Mouse (Mus musculus) embryo, embryonic 9.5 days (tissue): Measurements from ENCODE around the gene Epm2a.
"Not testable (repeated sequence)": the region's sequence is repeated elsewhere in the genome, so short reads cannot be mapped to it uniquely, and the experiment has no call there.

Source experiments
- DNase-seq: peaks from one replicate; pipeline ENCODE4 v3.0.0-alpha.2; 2017; ENCODE audit errors: extremely low spot score

The Epm2a gene

GRCm38 (mm10) chr10:11343205-11344141 lies at the start of gene Epm2a:
TSS of gene Epm2a (plus strand) at chr10:11343404.
- peak; percentile 85 for DNase-seq

GRCm38 (mm10) chr10:11298418-11298817 lies 44.8 kb upstream of the Epm2a start:
- DNase-seq = no peak

GRCm38 (mm10) chr10:11305365-11306053 lies 37.7 kb upstream of the Epm2a start:
- no peak for DNase-seq

DNA sequence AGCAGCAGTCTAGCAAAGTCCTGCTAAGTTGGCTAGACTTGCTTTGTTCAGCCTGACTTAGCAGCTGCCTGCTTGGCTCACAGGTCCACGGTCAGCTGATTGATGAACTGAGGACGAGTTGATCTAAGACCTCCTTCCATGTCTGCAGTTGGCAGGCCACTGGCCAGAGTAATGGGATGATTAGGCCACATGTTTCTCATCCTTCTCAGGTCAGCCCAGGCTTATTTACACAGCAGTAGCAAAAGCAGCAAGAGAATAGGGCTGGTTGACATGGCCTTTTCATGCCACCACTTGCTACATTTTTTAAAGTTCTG lies 37.2 kb upstream of the Epm2a start:
- DNase-seq = no peak

- no peak for DNase-seq
Measured at GRCm38 (mm10) chr10:11309866-11310265, 33.3 kb upstream of the Epm2a start.

- no peak for DNase-seq
Measured at GRCm38 (mm10) chr10:11310481-11310880, 32.7 kb upstream of the Epm2a start.

GRCm38 (mm10) chr10:11317856-11318454 lies 25.2 kb upstream of the Epm2a start:
- not testable (repeated sequence) for DNase-seq

DNA sequence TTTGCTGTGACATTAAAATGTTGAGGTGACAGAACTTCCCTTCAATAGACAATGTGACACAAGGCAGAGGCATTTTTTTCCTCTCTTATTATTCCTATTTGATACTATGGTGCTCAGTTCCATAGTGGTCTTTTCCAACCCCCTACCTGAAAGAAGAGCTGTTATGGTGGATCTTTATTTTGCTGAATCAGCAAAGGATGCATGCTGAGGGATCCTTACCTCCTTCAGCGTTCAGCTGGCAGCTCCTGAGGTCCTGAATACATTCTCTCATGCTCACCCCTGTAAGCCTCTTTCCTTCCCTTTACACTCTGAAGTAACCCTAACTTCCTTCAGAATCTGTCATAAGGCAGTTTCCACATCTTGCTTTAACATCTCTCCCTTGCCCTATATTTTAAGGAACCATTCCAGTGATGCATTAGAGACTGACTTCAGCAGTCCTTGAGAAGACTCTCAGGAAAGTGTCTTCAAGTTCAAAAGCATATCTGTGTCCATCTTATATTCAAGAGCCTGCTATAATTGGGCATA lies 23.7 kb upstream of the Epm2a start:
- DNase-seq = no peak

- DNase-seq = no peak
Measured at GRCm38 (mm10) chr10:11322316-11322715, 20.9 kb upstream of the Epm2a start.

DNA sequence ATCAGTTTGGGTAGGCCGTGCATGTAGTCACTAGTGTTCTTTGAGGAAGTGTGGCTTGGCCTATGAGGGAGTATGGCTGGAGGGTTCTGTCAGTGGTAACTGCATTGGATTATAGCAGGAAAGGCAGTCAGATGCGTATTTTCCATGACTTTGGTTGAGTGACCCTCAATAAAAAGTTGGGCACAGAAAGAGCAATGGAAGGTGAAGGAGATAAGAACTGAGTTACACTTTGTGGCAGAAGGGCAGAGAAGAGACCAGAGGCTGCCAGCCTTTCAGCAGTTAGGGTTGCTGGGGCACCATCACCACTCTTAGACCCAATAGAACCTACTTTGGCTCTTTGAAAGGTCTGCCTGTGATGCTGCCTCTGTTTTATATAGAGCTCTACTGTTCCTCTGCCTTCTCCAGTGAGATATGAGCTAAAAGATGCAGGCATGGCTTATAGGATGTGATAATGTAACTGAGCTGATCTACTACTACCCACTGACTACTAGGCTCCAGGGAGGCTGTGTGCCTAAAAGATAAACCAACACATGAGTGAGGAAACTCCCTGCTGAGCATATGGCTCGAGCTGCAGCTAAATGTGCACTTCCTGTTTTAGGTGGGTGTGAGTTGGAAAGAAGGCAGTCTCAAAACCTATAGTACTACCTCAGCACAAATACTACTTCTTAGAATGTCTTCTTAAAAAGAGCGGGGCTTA lies 19.9 kb upstream of the Epm2a start:
- DNase-seq = no peak

GRCm38 (mm10) chr10:11326526-11326925 lies 16.7 kb upstream of the Epm2a start:
- no peak for DNase-seq

DNA sequence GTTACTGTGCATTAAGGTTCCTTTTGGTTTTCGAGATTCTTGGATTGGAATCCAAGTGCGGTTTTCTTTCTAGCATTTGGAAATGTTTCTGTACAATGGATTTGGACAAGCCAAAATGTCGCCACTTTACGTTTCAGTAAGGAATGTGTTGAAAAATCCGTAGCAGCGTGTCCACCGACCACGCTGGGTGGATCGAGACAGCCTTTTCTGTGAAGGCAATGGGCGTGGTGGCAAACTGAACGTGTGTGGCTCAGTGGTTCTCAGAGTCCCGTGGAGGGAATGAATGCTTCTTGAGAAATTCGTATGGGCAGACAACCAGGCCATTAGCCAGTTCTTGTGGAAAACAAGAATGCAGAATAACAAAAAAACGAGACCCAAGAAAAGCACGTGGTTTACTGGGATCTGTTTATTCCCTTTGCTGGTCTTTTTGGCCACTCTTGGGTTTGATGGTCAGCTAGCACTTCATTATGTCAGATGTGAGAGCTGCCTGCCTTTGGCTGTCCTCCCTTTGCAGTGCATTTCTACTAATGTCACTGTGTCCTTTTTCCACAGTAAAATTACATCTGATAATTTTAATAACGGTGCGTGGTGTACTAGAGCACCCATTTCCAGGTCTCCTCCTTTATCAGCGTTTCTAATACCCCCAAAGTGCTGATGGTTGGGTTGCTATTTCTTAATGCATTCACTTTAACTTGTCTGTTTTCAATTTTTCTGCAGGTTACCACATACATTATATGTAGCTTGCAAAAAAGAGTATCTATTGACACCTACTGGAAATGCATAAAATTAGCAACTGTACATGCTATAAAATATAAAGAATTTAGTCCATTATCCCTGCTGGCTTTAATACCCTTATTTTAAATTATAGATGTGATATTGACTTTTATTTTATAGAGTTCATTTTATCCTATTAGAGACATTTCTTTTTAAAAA lies 1.6 kb downstream of the Epm2a start:
- no peak for DNase-seq

DNA sequence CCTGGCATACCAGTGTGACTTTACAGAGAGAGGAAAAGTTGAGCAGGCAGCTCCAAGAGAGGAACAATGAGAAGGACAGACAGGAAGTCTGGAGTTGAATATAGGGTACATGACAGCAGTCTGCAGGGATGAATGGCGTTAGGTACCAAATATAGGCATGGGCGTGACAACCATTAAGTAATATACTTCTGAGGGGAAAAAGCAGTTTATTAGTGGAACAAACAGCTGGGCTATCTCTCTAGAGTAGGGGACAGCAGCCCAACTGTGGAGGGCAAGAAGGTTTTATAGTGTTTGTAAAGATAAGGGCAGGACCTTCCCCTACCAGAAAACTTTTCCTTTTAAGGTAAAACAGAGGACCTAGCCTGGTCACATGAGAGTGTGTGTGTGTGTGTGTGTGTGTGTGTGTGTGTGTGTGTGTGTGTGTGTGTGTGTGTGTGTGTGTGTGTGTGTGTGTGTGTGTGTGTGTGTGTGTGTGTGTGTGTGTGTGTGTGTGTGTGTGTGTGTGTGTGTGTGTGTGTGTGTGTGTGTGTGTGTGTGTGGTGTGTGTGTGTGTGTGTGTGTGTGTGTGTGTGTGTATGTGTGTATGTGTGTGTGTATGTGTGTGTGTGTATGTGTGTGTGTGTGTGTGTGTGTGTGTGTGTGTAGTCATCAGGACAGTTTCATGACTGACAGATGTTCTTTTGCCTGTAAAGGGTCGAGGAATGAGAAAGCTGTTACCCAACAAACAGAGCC lies 7.2 kb downstream of the Epm2a start:
- DNase-seq = not testable (repeated sequence)

GRCm38 (mm10) chr10:11354609-11355008 lies 11.4 kb downstream of the Epm2a start:
- no peak for DNase-seq

- DNase-seq = peak; percentile 41
Measured at GRCm38 (mm10) chr10:11361985-11362692, 18.9 kb downstream of the Epm2a start.

GRCm38 (mm10) chr10:11362896-11363487 lies 19.8 kb downstream of the Epm2a start:
- no peak for DNase-seq

- DNase-seq = no peak
Measured at GRCm38 (mm10) chr10:11381302-11381701, 38.1 kb downstream of the Epm2a start.

GRCm38 (mm10) chr10:11410926-11411325 lies 67.7 kb downstream of the Epm2a start:
- DNase-seq = no peak

DNA sequence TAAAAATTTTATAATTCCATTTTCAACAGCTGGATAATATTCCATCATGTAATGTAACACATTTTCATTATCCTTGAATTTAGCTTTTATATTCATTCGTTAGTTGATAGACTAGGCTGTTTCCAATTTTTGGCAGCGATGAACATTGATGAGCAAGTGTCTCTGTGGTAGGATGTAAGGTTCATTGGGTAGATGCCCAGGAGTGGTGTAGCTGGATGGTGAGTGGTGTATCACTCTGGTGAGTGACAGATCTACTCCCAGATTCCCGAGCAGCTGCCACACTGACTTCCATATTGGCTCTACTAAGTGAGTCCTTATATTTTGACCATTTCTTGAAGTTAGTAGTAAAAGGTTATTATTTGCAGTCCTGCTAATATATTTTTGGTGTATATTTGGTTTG lies 76.9 kb downstream of the Epm2a start:
- DNase-seq = no peak
